Mouse (Mus musculus): ENCODE measurements around the gene Slco1a5. TPM values are rescaled to one million over a fixed set of nuclear protein-coding genes. Genes with fewer than 3 reads are reported as not detected.
"Not testable (repeated sequence)": the region's sequence is repeated elsewhere in the genome, so short reads cannot be mapped to it uniquely, and the experiment has no call there.

Gene Slco1a5
- polyA plus RNA-seq, 1 experiment from 2014 or later, result 0.17 TPM

GRCm38 (mm10) chr6:142250738-142251307 lies 72.0 kb downstream of the Slco1a5 start:
- not testable (repeated sequence) for H3K4me1 ChIP-seq; H3K9ac ChIP-seq (replicated peaks); ATAC-seq (replicated peaks); H3K27ac ChIP-seq (replicated peaks); H3K4me3 ChIP-seq; H3K36me3 ChIP-seq; H3K4me2 ChIP-seq (replicated peaks); H3K9me3 ChIP-seq; H3K27me3 ChIP-seq
- WGBS, result 90% methylated on average over 1 of the region's 1 CpGs

GRCm38 (mm10) chr6:142245065-142245464 lies 77.7 kb downstream of the Slco1a5 start:
- H3K4me1 ChIP-seq, result no peaks in the 10 kb centered on the region
- H3K4me3 ChIP-seq, result no peak overlapping the region
- no peaks in the 10 kb centered on the region for H3K36me3 ChIP-seq
- WGBS, result 93% methylated on average over 5 of the region's 5 CpGs
- H3K27ac ChIP-seq (replicated peaks), result no peak overlapping the region
- no peaks in the 10 kb centered on the region for H3K27me3 ChIP-seq
- no peaks in the 10 kb centered on the region for H3K9me3 ChIP-seq
- ATAC-seq (replicated peaks), result no peak
- no peak overlapping the region for H3K9ac ChIP-seq (replicated peaks)
- no peak overlapping the region for H3K4me2 ChIP-seq (replicated peaks)

- ATAC-seq (replicated peaks), result no peak
- Histone ChIP-seq H3K9me3 (no peaks in the 10 kb centered on the region), H3K4me2 (replicated peaks) (no peak overlapping the region), H3K4me1 (no peaks in the 10 kb centered on the region), H3K4me3 (no peak overlapping the region), H3K27ac (replicated peaks) (no peak overlapping the region), H3K36me3 (no peaks in the 10 kb centered on the region), H3K27me3 (no peaks in the 10 kb centered on the region), H3K9ac (replicated peaks) (no peak overlapping the region)
- WGBS, result 76% methylated on average over 1 of the region's 1 CpGs
These were observed 83.3 kb downstream of the Slco1a5 start for GRCm38 (mm10) chr6:142239468-142239867.

- Histone ChIP-seq H3K4me1 (no peaks in the 10 kb centered on the region), H3K36me3 (no peaks in the 10 kb centered on the region), H3K9ac (replicated peaks) (no peak overlapping the region), H3K4me3 (no peak overlapping the region), H3K27ac (replicated peaks) (no peak overlapping the region), H3K27me3 (no peaks in the 10 kb centered on the region), H3K9me3 (no peaks in the 10 kb centered on the region), H3K4me2 (replicated peaks) (no peak overlapping the region)
- ATAC-seq (replicated peaks), result no peak
These were observed 102.6 kb downstream of the Slco1a5 start for GRCm38 (mm10) chr6:142220138-142220537.

GRCm38 (mm10) chr6:142211821-142212220 lies 111.0 kb downstream of the Slco1a5 start:
- H3K27ac ChIP-seq (replicated peaks), result no peak overlapping the region
- H3K4me1 ChIP-seq, result no peaks in the 10 kb centered on the region
- no peak overlapping the region for H3K9ac ChIP-seq (replicated peaks)
- no peak overlapping the region for H3K4me2 ChIP-seq (replicated peaks)
- no peaks in the 10 kb centered on the region for H3K36me3 ChIP-seq
- no peaks in the 10 kb centered on the region for H3K9me3 ChIP-seq
- H3K4me3 ChIP-seq, result no peak overlapping the region
- no peaks in the 10 kb centered on the region for H3K27me3 ChIP-seq
- ATAC-seq (replicated peaks), result no peak

- Histone ChIP-seq H3K4me2 (replicated peaks) (no peak overlapping the region), H3K4me3 (no peak overlapping the region), H3K9me3 (no peaks in the 10 kb centered on the region), H3K27me3 (no peaks in the 10 kb centered on the region), H3K27ac (replicated peaks) (no peak overlapping the region), H3K36me3 (no peaks in the 10 kb centered on the region), H3K9ac (replicated peaks) (no peak overlapping the region), H3K4me1 (no peaks in the 10 kb centered on the region)
- ATAC-seq (replicated peaks), result no peak
These were observed 113.0 kb downstream of the Slco1a5 start for GRCm38 (mm10) chr6:142209749-142210148.

- no peak within 1 kb of the TSS for H3K4me3 ChIP-seq
- no peaks in the 10 kb centered on the region for H3K4me1 ChIP-seq
- no peak within 1 kb of the TSS for H3K27ac ChIP-seq (replicated peaks)
- no peaks in the 10 kb centered on the region for H3K36me3 ChIP-seq
- H3K4me2 ChIP-seq (replicated peaks), result no peak within 1 kb of the TSS
- ATAC-seq (replicated peaks), result no peak
- WGBS, result 93% methylated on average over 4 of the region's 4 CpGs
- no peaks in the 10 kb centered on the region for H3K9me3 ChIP-seq
- no peaks in the 10 kb centered on the region for H3K27me3 ChIP-seq
- no peak within 1 kb of the TSS for H3K9ac ChIP-seq (replicated peaks)
These were observed 114.4 kb downstream of the Slco1a5 start, which contains the start of gene Slco1a6 for GRCm38 (mm10) chr6:142208421-142208820. Slco1a6 (minus strand) TSS chr6:142208521.

GRCm38 (mm10) chr6:142200524-142200923 lies 122.3 kb downstream of the Slco1a5 start:
- H3K9ac ChIP-seq (replicated peaks), result no peak overlapping the region
- H3K27me3 ChIP-seq, result no peaks in the 10 kb centered on the region
- H3K4me2 ChIP-seq (replicated peaks), result no peak overlapping the region
- H3K36me3 ChIP-seq, result no peaks in the 10 kb centered on the region
- ATAC-seq (replicated peaks), result no peak
- H3K9me3 ChIP-seq, result no peaks in the 10 kb centered on the region
- H3K4me1 ChIP-seq, result no peaks in the 10 kb centered on the region
- H3K27ac ChIP-seq (replicated peaks), result no peak overlapping the region
- H3K4me3 ChIP-seq, result no peak overlapping the region

- 89% methylated on average over 8 of the region's 8 CpGs for WGBS
- Histone ChIP-seq H3K9me3 (no peaks in the 10 kb centered on the region), H3K9ac (replicated peaks) (no peak overlapping the region), H3K4me2 (replicated peaks) (no peak overlapping the region), H3K36me3 (no peaks in the 10 kb centered on the region), H3K4me3 (no peak overlapping the region), H3K27ac (replicated peaks) (no peak overlapping the region), H3K27me3 (no peaks in the 10 kb centered on the region), H3K4me1 (no peaks in the 10 kb centered on the region)
- ATAC-seq (replicated peaks), result no peak
These were observed 128.5 kb downstream of the Slco1a5 start for GRCm38 (mm10) chr6:142194245-142194644.

- H3K9me3 ChIP-seq, result no peaks in the 10 kb centered on the region
- no peak for ATAC-seq (replicated peaks)
- H3K4me1 ChIP-seq, result no peaks in the 10 kb centered on the region
- no peak overlapping the region for H3K27ac ChIP-seq (replicated peaks)
- no peak overlapping the region for H3K9ac ChIP-seq (replicated peaks)
- no peaks in the 10 kb centered on the region for H3K36me3 ChIP-seq
- no peak overlapping the region for H3K4me3 ChIP-seq
- WGBS, result 82% methylated on average over 1 of the region's 1 CpGs
- no peak overlapping the region for H3K4me2 ChIP-seq (replicated peaks)
- H3K27me3 ChIP-seq, result no peaks in the 10 kb centered on the region
These were observed 130.8 kb downstream of the Slco1a5 start for GRCm38 (mm10) chr6:142191962-142192361.

GRCm38 (mm10) chr6:142187426-142187825 lies 135.4 kb downstream of the Slco1a5 start:
- no peaks in the 10 kb centered on the region for H3K4me1 ChIP-seq
- WGBS, result 96% methylated on average over 3 of the region's 3 CpGs

GRCm38 (mm10) chr6:142185868-142186415 lies 136.8 kb downstream of the Slco1a5 start:
- Histone ChIP-seq H3K4me3 (no peak overlapping the region), H3K27me3 (no peaks in the 10 kb centered on the region), H3K9me3 (no peaks in the 10 kb centered on the region), H3K9ac (replicated peaks) (no peak overlapping the region), H3K36me3 (no peaks in the 10 kb centered on the region), H3K4me2 (replicated peaks) (no peak overlapping the region), H3K4me1 (no peaks in the 10 kb centered on the region), H3K27ac (replicated peaks) (no peak overlapping the region)
- WGBS, result 83% methylated on average over 2 of the region's 2 CpGs
- no peak for ATAC-seq (replicated peaks)

More at GRCm38 (mm10) chr6:142187426-142187825, 135.4 kb downstream of the Slco1a5 start:
- H3K4me3 ChIP-seq, result no peak overlapping the region
- no peak for ATAC-seq (replicated peaks)
- no peaks in the 10 kb centered on the region for H3K36me3 ChIP-seq
- no peaks in the 10 kb centered on the region for H3K9me3 ChIP-seq
- H3K4me2 ChIP-seq (replicated peaks), result no peak overlapping the region
- H3K27me3 ChIP-seq, result no peaks in the 10 kb centered on the region
- H3K9ac ChIP-seq (replicated peaks), result no peak overlapping the region
- H3K27ac ChIP-seq (replicated peaks), result no peak overlapping the region

Data from forebrain, embryonic 15.5 days (tissue).